Mouse (Mus musculus) hindbrain, embryonic 14.5 days (tissue): Measurements from ENCODE around the gene Prrx2. TPM values are rescaled to one million over a fixed set of nuclear protein-coding genes. Genes with fewer than 3 reads are reported as not detected.

Source experiments
- ATAC-seq: fragments of 200-750 bp; cut with Nextera tagmentation; 2 replicates; pipeline ENCODE4 v1.8.0; 2017; ENCODE audit warnings: moderate number of reproducible peaks, mild to moderate bottlenecking, moderate TSS enrichment, moderate library complexity; ENCODE audit not compliant: low FRiP score
- DNase-seq: peaks from one replicate; pipeline ENCODE4 v3.0.0-alpha.2; 2015; ENCODE audit warnings: low spot score
- H3K27ac ChIP-seq: fragments of 300-500 bp; sonication (generic); 2 replicates; pipeline ENCODE4 v1.5.1; 2014; ENCODE audit warnings: mild to moderate bottlenecking, moderate library complexity
- H3K27me3 ChIP-seq: fragments of 300-500 bp; sonication (generic); 2 replicates; pipeline ENCODE4 v1.6.1; 2014; ENCODE audit warnings: mild to moderate bottlenecking, low read length, mixed read lengths; ENCODE audit not compliant: control insufficient read depth, insufficient read depth
- H3K36me3 ChIP-seq: fragments of 300-500 bp; sonication (generic); replicated peaks from 2 replicates; pipeline ENCODE4 v1.6.1; 2014; ENCODE audit not compliant: control insufficient read depth, insufficient read depth
- H3K4me1 ChIP-seq: fragments of 300-500 bp; sonication (generic); replicated peaks from 2 replicates; pipeline ENCODE4 v1.6.1; 2014; ENCODE audit warnings: antibody characterized with exemption, low read length, mixed read lengths; ENCODE audit not compliant: control insufficient read depth, insufficient read depth
- H3K4me2 ChIP-seq: fragments of 300-500 bp; sonication (generic); replicated peaks from 2 replicates; pipeline ENCODE4 v1.6.1; 2014; ENCODE audit warnings: mild to moderate bottlenecking, moderate library complexity
- H3K4me3 ChIP-seq: fragments of 300-500 bp; sonication (generic); replicated peaks from 2 replicates; pipeline ENCODE4 v1.5.1; 2014; ENCODE audit warnings: mild to moderate bottlenecking, low read length
- H3K9ac ChIP-seq: fragments of 300-500 bp; sonication (generic); 2 replicates; pipeline ENCODE4 v1.6.1; 2014
- H3K9me3 ChIP-seq: fragments of 300-500 bp; sonication (generic); 2 replicates; pipeline ENCODE4 v1.6.1; 2016; ENCODE audit warnings: low read length; ENCODE audit not compliant: control insufficient read depth
- WGBS: fragments of 180-500 bp; shearing (Covaris S2); extraction: QIAGEN DNeasy Blood & Tissue Kit; methylation state at CpG from one replicate; pipeline ENCODE4 v1.1.7; 2014; 5-methylcytosine and 5-hydroxymethylcytosine counted together
- polyA plus RNA-seq: library from polyadenylated mRNA; unstranded; fragments of >200 nt; fragmentation: Nextera tagmentation; extraction: Ambion mirVana; gene quantifications from 2 replicates; pipeline ENCODE4 v1.2.1, GENCODE M21; 2014

Prrx2 gene
- polyA plus RNA-seq, 1 experiment from 2014 or later = 3.7 TPM

DNA sequence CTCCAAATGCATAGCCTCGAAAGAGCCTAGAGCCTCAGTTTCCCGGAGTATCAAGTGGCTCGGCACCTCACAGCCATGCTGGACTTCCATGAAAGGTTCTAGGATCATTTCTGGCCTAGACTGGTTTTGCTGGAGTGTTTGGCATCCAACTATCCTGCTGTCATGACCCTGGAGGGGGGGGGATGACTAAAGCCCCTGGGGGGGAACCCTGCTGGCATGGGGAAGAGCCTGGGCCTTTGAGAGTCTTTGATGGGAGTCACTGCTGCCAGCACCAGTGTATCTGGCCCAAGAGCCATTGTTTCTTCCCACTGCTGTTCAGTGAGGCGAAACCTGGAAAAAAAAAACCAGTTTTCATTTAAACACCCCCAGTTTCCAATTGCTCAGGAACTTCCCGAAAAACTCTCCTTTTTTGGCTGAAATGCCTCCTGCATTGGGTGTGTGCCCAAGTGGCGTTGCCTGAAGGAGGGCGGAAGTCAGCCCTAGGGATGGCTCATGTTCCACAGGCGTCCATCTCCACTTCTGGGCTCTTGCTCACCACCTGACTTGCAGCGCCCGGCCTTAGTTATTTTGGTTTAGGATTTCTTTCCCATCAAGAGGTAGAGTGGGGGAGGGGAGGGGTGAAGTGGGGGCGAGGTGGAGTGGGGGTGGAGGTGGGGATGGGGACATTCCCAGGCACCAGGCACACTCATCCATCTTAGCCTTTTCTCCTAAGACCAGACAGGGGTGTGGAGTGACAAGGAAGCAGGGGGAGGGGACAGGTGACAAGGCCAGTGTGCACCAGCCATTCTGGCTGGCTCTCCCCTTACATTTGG, 41.1 kb downstream of the Prrx2 start:
- 51% methylated on average over 11 of the region's 11 CpGs for WGBS
- DNase-seq (no peak), ATAC-seq (no peak)

GRCm38 (mm10) chr2:30879481-30879880, 44.7 kb downstream of the Prrx2 start:
- 93% methylated on average over 15 of the region's 15 CpGs for WGBS
- no peaks in the 10 kb centered on the region for H3K27me3 ChIP-seq
- no peak for ATAC-seq

More for the DNA sequence above, 41.1 kb downstream of the Prrx2 start:
- no peak overlapping the region for H3K4me2 ChIP-seq
- no peak overlapping the region for H3K27ac ChIP-seq
- H3K36me3 ChIP-seq = no peaks in the 10 kb centered on the region
- no peaks in the 10 kb centered on the region for H3K27me3 ChIP-seq
- H3K9ac ChIP-seq = no peak overlapping the region
- H3K4me3 ChIP-seq = no peak overlapping the region
- 0 out of 2 replicates have a peak, but pooled peaks cover 4% of the 10 kb centered on the region for H3K4me1 ChIP-seq
- no peaks in the 10 kb centered on the region for H3K9me3 ChIP-seq

GRCm38 (mm10) chr2:30881215-30881614, 46.4 kb downstream of the Prrx2 start:
- DNase-seq = no peak
- WGBS = 87% methylated on average over 7 of the region's 7 CpGs
- Histone ChIP-seq H3K27ac (no peak overlapping the region), H3K27me3 (no peaks in the 10 kb centered on the region), H3K9ac (no peak overlapping the region), H3K4me2 (no peak overlapping the region), H3K4me1 (no peaks in the 10 kb centered on the region), H3K36me3 (no peaks in the 10 kb centered on the region), H3K9me3 (no peaks in the 10 kb centered on the region), H3K4me3 (no peak overlapping the region)
- no peak for ATAC-seq

More at GRCm38 (mm10) chr2:30879481-30879880, 44.7 kb downstream of the Prrx2 start:
- H3K4me3 ChIP-seq = no peak overlapping the region
- no peak overlapping the region for H3K9ac ChIP-seq
- H3K36me3 ChIP-seq = no peaks in the 10 kb centered on the region
- no peak for DNase-seq
- 0 out of 2 replicates have a peak, but pooled peaks cover under 1% of the 10 kb centered on the region for H3K4me1 ChIP-seq
- no peak overlapping the region for H3K4me2 ChIP-seq
- no peak overlapping the region for H3K27ac ChIP-seq
- H3K9me3 ChIP-seq = no peaks in the 10 kb centered on the region

- ATAC-seq (no peak), DNase-seq (no peak)
- Histone ChIP-seq H3K4me3 (no peak overlapping the region), H3K9ac (no peak overlapping the region), H3K4me1 (no peaks in the 10 kb centered on the region), H3K27ac (no peak overlapping the region), H3K27me3 (no peaks in the 10 kb centered on the region), H3K36me3 (no peaks in the 10 kb centered on the region), H3K9me3 (no peaks in the 10 kb centered on the region), H3K4me2 (no peak overlapping the region)
- 96% methylated on average over 4 of the region's 4 CpGs for WGBS
These were observed 50.1 kb downstream of the Prrx2 start for GRCm38 (mm10) chr2:30884852-30885373.

GRCm38 (mm10) chr2:30885453-30886163, 50.8 kb downstream of the Prrx2 start:
- Histone ChIP-seq H3K4me3 (no peak overlapping the region), H3K36me3 (no peaks in the 10 kb centered on the region), H3K27ac (no peak overlapping the region), H3K4me1 (no peaks in the 10 kb centered on the region), H3K4me2 (no peak overlapping the region), H3K9me3 (no peaks in the 10 kb centered on the region), H3K9ac (no peak overlapping the region), H3K27me3 (no peaks in the 10 kb centered on the region)
- DNase-seq = no peak
- ATAC-seq = no peak
- WGBS = 48% methylated on average over 9 of the region's 9 CpGs

DNA sequence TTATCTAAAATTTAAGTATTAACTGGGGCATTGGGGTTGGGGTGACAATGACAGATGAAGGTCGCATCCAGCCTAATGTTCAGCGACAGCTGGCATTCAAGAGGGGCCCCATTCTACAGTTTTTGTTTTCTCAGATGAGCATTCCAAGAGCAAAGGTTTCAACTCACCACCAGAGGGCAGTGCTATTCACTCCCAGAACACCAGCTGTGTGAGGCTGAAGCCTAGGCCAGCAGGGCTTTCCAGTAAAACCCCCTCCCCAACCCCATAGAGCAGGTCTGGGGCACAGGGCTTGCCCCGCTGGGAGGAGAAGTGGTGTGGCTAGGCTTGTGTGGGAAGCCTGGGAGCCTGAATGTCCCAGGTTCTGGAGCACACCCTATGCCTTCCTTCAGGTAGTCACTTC, 56.2 kb downstream of the Prrx2 start:
- no peak overlapping the region for H3K27ac ChIP-seq
- H3K27me3 ChIP-seq = no peaks in the 10 kb centered on the region
- no peak overlapping the region for H3K4me3 ChIP-seq
- no peaks in the 10 kb centered on the region for H3K4me1 ChIP-seq
- WGBS = 11% methylated on average over 3 of the region's 3 CpGs
- no peaks in the 10 kb centered on the region for H3K36me3 ChIP-seq
- ATAC-seq = no peak
- H3K9me3 ChIP-seq = no peaks in the 10 kb centered on the region
- H3K4me2 ChIP-seq = no peak overlapping the region
- no peak overlapping the region for H3K9ac ChIP-seq
- DNase-seq = peak; percentile 66

GRCm38 (mm10) chr2:30893399-30893798, 58.6 kb downstream of the Prrx2 start:
- no peaks in the 10 kb centered on the region for H3K4me1 ChIP-seq
- 38% methylated on average over 6 of the region's 6 CpGs for WGBS
- no peak for DNase-seq
- H3K36me3 ChIP-seq = no peaks in the 10 kb centered on the region
- H3K27me3 ChIP-seq = no peaks in the 10 kb centered on the region
- no peak overlapping the region for H3K4me2 ChIP-seq
- H3K4me3 ChIP-seq = no peak overlapping the region
- ATAC-seq = no peak
- H3K9ac ChIP-seq = no peak overlapping the region
- no peaks in the 10 kb centered on the region for H3K9me3 ChIP-seq
- H3K27ac ChIP-seq = no peak overlapping the region

DNA sequence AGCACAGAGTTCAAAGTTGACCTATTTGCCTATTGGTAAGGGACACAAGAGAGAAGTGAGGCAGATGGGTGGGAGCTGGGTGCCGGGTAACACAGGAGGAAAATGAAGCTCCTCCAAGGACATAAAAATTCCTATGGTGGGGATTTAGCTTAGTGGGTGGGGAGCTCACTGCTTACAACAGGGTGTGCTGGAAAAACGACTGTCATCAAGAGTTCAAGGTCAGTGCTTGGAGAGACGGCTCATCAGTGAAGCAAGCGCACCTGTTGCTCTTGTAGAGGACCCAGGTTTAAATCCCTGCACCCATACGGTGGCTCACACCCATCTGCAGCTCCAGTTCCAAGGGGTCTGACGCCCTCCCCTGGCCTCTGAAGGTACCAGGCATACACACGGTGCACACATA, 59.2 kb downstream of the Prrx2 start:
- H3K4me3 ChIP-seq = no peak overlapping the region
- H3K36me3 ChIP-seq = no peaks in the 10 kb centered on the region
- no peaks in the 10 kb centered on the region for H3K9me3 ChIP-seq
- no peak overlapping the region for H3K4me2 ChIP-seq
- ATAC-seq (no peak), DNase-seq (no peak)
- H3K27ac ChIP-seq = no peak overlapping the region
- no peaks in the 10 kb centered on the region for H3K27me3 ChIP-seq
- WGBS = 88% methylated on average over 7 of the region's 7 CpGs
- no peaks in the 10 kb centered on the region for H3K4me1 ChIP-seq
- no peak overlapping the region for H3K9ac ChIP-seq

- Histone ChIP-seq H3K27me3 (peaks cover 2% of the 10 kb centered on the region), H3K4me3 (no peak overlapping the region), H3K9ac (no peak overlapping the region), H3K4me2 (no peak overlapping the region), H3K9me3 (no peaks in the 10 kb centered on the region), H3K27ac (no peak overlapping the region), H3K36me3 (no peaks in the 10 kb centered on the region), H3K4me1 (peaks cover 1% of the 10 kb centered on the region; the same call in 1 of the 2 replicates)
- WGBS = 35% methylated on average over 6 of the region's 6 CpGs
- DNase-seq (no peak), ATAC-seq (no peak)
These were observed 62.5 kb downstream of the Prrx2 start for GRCm38 (mm10) chr2:30897291-30897690.
